Mouse (Mus musculus): ENCODE data around the gene Mapkap1. TPM values are rescaled to one million over a fixed set of nuclear protein-coding genes. Genes with fewer than 3 reads are reported as not detected.

The Mapkap1 gene
- total and polyA plus RNA-seq, 2 experiments from 2014 or later: 90.4 to 153 TPM

DNA sequence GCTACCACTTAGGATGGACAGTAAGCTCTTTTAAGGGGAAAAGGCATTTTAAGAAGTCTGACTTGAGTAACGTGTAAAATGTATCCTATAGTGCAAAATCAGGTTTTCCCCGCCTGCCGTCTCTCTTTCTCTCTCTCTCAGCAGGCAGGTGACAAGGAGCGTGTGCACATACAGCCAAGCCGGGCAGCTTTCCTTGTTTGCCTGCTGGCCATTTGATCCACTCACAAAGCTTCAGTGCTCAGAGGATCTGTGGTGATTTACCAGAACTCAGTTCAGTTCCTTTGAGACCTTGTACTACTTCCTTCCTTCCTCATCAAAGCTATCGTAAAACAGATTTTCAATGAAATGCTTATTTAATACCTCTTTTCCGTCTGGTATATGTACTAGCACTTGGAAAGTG lies 137.0 kb downstream of the Mapkap1 start:
- H3K27ac ChIP-seq: no peak overlapping the region
- 47% methylated on average over 7 of the region's 7 CpGs for whole genome bisulfite sequencing

GRCm38 (mm10) chr2:34544021-34544420 lies 137.4 kb downstream of the Mapkap1 start:
- Histone ChIP-seq H3K27ac (no peak overlapping the region), H3K4me3 (ENCODE audit: low read length) (no peak overlapping the region), H3K36me3 (ENCODE audit: insufficient read depth, low read length) (no peaks in the 10 kb centered on the region), H3K9me3 (ENCODE audit: low read length) (no peaks in the 10 kb centered on the region), H3K4me1 (ENCODE audit: insufficient read depth, low read length) (peaks cover 8% of the 10 kb centered on the region; the same call in 1 of the 2 replicates), H3K9ac (replicated peaks; ENCODE audit: low read length) (no peak overlapping the region), H3K27me3 (ENCODE audit: insufficient read depth, low read length) (no peaks in the 10 kb centered on the region), H3K4me2 (ENCODE audit: low read depth, low read length) (no peak overlapping the region)
- WGBS: 36% methylated on average over 3 of the region's 3 CpGs
- no peak for DNase-seq (ENCODE audit: low spot score)
- no peak for TF ChIP-seq CTCF (IDR thresholded peaks at IDR 0.05; ENCODE audit: low read depth)
- ATAC-seq: no peak

More for the DNA sequence above, 137.0 kb downstream of the Mapkap1 start:
- no peak for DNase-seq (ENCODE audit: low spot score)
- H3K4me2 ChIP-seq (ENCODE audit: low read depth, low read length): no peak overlapping the region
- no peak overlapping the region for H3K9ac ChIP-seq (replicated peaks; ENCODE audit: low read length)
- ATAC-seq: no peak
- H3K4me1 ChIP-seq (ENCODE audit: insufficient read depth, low read length): peaks cover 8% of the 10 kb centered on the region; the same call in 1 of the 2 replicates
- no peaks in the 10 kb centered on the region for H3K36me3 ChIP-seq (ENCODE audit: insufficient read depth, low read length)
- H3K4me3 ChIP-seq (ENCODE audit: low read length): no peak overlapping the region
- H3K27me3 ChIP-seq (ENCODE audit: insufficient read depth, low read length): no peaks in the 10 kb centered on the region
- no peak for TF ChIP-seq CTCF (IDR thresholded peaks at IDR 0.05; ENCODE audit: low read depth)
- no peaks in the 10 kb centered on the region for H3K9me3 ChIP-seq (ENCODE audit: low read length)

DNA sequence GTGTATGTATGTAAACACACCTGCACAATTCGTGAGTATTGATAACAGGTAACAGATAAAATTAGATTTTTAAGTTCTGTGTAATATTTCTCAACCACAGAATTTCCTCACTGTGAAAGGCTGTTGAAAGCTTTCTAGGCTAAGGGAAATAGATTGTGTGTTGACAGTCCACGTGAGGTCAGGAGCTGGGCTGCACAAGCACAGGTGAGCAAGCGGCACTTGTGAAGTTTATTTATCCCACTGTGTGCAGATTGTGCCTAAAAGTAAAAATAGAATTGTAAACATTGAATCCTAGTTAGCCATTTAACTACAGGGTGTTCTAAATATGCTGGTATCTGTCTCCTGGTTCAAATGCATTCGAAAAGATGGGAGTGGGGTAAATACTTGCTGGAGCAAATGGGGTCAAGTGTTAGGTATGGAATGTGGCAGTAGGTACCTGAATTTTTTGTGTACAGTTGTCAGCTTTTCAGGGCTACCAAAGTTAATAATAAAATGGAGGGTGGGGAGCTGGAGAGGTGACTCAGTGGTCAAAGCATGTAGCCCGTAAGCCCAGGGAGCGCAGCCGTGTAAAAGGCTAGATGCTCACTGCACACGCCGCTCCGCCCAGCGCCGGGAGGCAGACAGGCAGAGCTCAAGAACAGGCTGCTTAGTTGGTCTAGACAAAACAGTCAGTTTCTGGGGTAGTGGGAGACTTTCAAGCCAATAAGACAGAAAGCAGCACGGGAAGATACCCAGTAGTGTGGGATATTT lies 138.2 kb downstream of the Mapkap1 start:
- WGBS: 94% methylated on average over 13 of the region's 13 CpGs
- Histone ChIP-seq H3K9ac (replicated peaks; ENCODE audit: low read length) (no peak overlapping the region), H3K27me3 (ENCODE audit: insufficient read depth, low read length) (no peaks in the 10 kb centered on the region), H3K36me3 (ENCODE audit: insufficient read depth, low read length) (no peaks in the 10 kb centered on the region), H3K9me3 (ENCODE audit: low read length) (no peaks in the 10 kb centered on the region), H3K4me2 (ENCODE audit: low read depth, low read length) (no peak overlapping the region), H3K4me1 (ENCODE audit: insufficient read depth, low read length) (peaks cover 8% of the 10 kb centered on the region; the same call in 1 of the 2 replicates), H3K4me3 (ENCODE audit: low read length) (no peak overlapping the region), H3K27ac (no peak overlapping the region)
- ATAC-seq (no peak), DNase-seq (ENCODE audit: low spot score) (no peak)
- no peak for TF ChIP-seq CTCF (IDR thresholded peaks at IDR 0.05; ENCODE audit: low read depth)

DNA sequence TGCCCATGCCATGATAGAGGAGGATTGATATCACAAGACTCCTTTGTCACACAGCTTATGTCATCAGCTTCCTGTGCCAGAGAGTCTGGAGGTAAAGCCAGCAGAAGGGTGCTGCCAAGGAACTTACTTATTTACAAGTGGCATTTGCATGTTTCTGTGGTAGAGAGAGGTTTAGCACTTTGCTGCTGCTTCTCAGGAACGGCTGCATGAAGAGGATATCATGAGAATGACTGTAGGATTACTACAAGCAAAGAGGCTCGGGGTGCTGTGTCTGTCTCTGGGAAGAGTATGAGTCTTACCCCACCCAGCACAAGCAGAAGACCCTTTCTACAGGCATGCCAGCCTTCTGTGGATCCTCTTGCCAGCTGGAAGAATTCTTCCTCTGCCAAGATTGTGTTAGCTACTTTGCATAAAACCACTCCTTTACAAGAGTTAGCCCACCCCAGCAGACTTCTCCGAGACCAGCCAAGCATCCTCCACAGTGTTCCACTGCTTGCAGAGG lies 139.7 kb downstream of the Mapkap1 start:
- Histone ChIP-seq H3K27ac (no peak overlapping the region; the same call in 1 of the 2 replicates), H3K4me1 (ENCODE audit: insufficient read depth, low read length) (peaks cover 8% of the 10 kb centered on the region; the same call in 1 of the 2 replicates), H3K4me3 (ENCODE audit: low read length) (no peak overlapping the region), H3K9me3 (ENCODE audit: low read length) (no peaks in the 10 kb centered on the region), H3K27me3 (ENCODE audit: insufficient read depth, low read length) (no peaks in the 10 kb centered on the region), H3K36me3 (ENCODE audit: insufficient read depth, low read length) (no peaks in the 10 kb centered on the region), H3K9ac (replicated peaks; ENCODE audit: low read length) (no peak overlapping the region), H3K4me2 (ENCODE audit: low read depth, low read length) (no peak overlapping the region)
- peak; percentile 71 for ATAC-seq
- TF ChIP-seq CTCF (IDR thresholded peaks at IDR 0.05; ENCODE audit: low read depth): no peak
- DNase-seq (ENCODE audit: low spot score): peak; percentile 65
- 41% methylated on average over 3 of the region's 3 CpGs for WGBS

- Histone ChIP-seq H3K4me3 (ENCODE audit: low read length) (no peak overlapping the region), H3K9ac (replicated peaks; ENCODE audit: low read length) (no peak overlapping the region), H3K27ac (no peak overlapping the region), H3K4me2 (ENCODE audit: low read depth, low read length) (no peak overlapping the region), H3K4me1 (ENCODE audit: insufficient read depth, low read length) (peaks cover 8% of the 10 kb centered on the region; the same call in 1 of the 2 replicates), H3K9me3 (ENCODE audit: low read length) (no peaks in the 10 kb centered on the region), H3K27me3 (ENCODE audit: insufficient read depth, low read length) (no peaks in the 10 kb centered on the region), H3K36me3 (ENCODE audit: insufficient read depth, low read length) (no peaks in the 10 kb centered on the region)
- no peak for TF ChIP-seq CTCF (IDR thresholded peaks at IDR 0.05; ENCODE audit: low read depth)
- DNase-seq (ENCODE audit: low spot score): no peak
- no peak for ATAC-seq
- 82% methylated on average over 4 of the region's 4 CpGs for WGBS
Observed at GRCm38 (mm10) chr2:34547516-34547915, 140.9 kb downstream of the Mapkap1 start.

GRCm38 (mm10) chr2:34548961-34549360 lies 142.4 kb downstream of the Mapkap1 start:
- no peaks in the 10 kb centered on the region for H3K9me3 ChIP-seq (ENCODE audit: low read length)
- TF ChIP-seq CTCF (IDR thresholded peaks at IDR 0.05; ENCODE audit: low read depth): no peak
- WGBS: 84% methylated on average over 5 of the region's 5 CpGs

GRCm38 (mm10) chr2:34549469-34549868 lies 142.9 kb downstream of the Mapkap1 start:
- Histone ChIP-seq H3K4me1 (ENCODE audit: insufficient read depth, low read length) (peaks cover 5% of the 10 kb centered on the region; the same call in 1 of the 2 replicates), H3K4me2 (ENCODE audit: low read depth, low read length) (no peak overlapping the region), H3K9ac (replicated peaks; ENCODE audit: low read length) (no peak overlapping the region), H3K27ac (no peak overlapping the region), H3K4me3 (ENCODE audit: low read length) (no peak overlapping the region), H3K27me3 (ENCODE audit: insufficient read depth, low read length) (no peaks in the 10 kb centered on the region), H3K36me3 (ENCODE audit: insufficient read depth, low read length) (no peaks in the 10 kb centered on the region), H3K9me3 (ENCODE audit: low read length) (no peaks in the 10 kb centered on the region)
- 55% methylated on average over 7 of the region's 7 CpGs for WGBS
- ATAC-seq: no peak
- no peak for DNase-seq (ENCODE audit: low spot score)
- TF ChIP-seq CTCF (IDR thresholded peaks at IDR 0.05; ENCODE audit: low read depth): no peak

More at GRCm38 (mm10) chr2:34548961-34549360, 142.4 kb downstream of the Mapkap1 start:
- Histone ChIP-seq H3K4me3 (ENCODE audit: low read length) (no peak overlapping the region), H3K27ac (no peak overlapping the region), H3K27me3 (ENCODE audit: insufficient read depth, low read length) (no peaks in the 10 kb centered on the region), H3K4me1 (ENCODE audit: insufficient read depth, low read length) (peaks cover 7% of the 10 kb centered on the region; the same call in 1 of the 2 replicates), H3K4me2 (ENCODE audit: low read depth, low read length) (no peak overlapping the region), H3K36me3 (ENCODE audit: insufficient read depth, low read length) (no peaks in the 10 kb centered on the region), H3K9ac (replicated peaks; ENCODE audit: low read length) (no peak overlapping the region)
- DNase-seq (ENCODE audit: low spot score) (no peak), ATAC-seq (no peak)

Data from hindbrain, postnatal 0 days (tissue).